Mouse (Mus musculus): ENCODE results near the gene Gsk3a. TPM values are rescaled to one million over a fixed set of nuclear protein-coding genes. Genes with fewer than 3 reads are reported as not detected.

Gsk3a gene
- total RNA-seq, 1 experiment from 2014 or later = 97.4 TPM

DNA sequence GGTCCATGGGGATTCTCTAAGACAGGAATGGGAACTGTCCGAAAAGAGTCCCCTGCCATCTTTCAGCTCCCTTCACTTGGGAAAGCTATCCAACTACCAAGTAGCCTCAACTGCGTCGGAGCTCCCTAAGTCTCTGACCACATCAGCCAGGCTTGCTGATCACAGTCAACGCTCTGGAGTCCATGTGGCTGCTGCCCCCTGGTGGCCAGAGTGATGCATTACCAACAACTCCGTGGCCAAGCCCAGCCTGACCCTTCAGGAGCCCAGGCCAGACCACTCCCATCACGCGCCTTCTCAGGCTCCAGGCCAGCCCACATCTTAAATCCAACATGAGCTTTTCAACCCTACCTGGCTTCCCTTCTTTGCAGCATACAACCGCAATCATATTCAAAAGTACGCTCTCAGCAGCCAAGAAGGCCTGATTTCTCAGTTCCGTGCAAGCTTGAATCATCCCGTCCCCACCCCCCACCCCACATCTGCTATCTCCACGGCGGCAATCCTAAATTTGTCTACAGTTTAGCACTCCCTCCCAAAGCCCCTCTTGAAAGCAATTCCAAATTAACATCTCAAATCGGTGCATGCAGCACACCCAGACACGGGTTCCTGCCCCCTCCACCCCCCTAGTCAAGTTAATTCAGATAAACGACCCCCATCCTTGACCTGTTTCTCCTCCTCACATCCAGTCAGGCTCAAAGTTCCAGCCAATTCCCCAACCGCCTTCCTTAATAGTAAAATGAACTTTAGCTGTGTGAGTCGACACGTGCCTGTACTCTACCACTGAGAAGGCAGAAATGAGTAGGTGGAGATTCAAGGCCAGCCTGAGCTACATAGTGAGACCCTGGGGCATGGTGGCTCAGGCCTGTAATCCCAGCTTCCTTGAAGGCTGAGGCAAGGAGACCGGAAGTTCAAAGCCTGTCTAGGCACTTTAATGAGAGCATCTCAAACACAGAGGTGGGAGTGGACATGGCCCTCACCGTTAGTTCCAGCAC lies 49.7 kb downstream of the Gsk3a start:
- peak; percentile 85 for DNase-seq

DNA sequence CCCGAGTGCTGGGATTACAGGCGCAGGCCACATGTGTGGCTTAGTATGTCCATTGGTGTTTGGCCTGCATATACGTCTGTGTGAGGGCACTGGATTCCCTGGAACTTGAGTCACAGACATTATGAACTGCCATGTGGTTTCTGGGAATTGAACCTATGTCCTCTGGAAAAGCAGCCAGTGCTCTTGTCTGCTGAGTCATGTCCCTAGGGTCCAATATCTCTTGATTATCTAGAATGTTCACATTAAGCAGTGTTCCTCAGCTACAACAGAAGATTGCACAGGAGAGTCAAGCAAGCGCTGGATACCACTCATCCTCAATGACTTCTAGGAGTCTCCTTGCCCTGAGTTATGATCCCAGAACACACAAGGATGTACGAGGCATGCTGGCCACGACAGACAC lies 53.6 kb downstream of the Gsk3a start:
- no peak for DNase-seq

DNA sequence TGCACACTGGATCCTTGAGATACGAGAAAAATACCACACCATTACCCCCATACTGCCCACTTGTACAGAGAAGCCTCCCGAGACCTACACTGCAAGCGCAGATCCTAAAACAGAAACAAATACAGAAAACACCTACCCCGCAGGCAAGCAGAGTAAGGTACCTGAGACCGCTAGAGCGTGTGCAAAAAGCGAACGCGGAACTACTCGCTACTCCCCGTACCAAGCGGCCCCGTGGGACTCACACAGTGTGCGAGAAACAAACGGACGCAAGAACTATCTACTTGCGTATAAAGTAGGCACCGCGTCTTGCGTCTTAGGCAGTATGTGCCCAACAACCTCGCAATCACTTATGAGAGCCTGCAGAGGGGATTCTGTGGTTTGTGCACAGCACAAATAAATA lies 55.8 kb downstream of the Gsk3a start:
- no peak for DNase-seq

DNA sequence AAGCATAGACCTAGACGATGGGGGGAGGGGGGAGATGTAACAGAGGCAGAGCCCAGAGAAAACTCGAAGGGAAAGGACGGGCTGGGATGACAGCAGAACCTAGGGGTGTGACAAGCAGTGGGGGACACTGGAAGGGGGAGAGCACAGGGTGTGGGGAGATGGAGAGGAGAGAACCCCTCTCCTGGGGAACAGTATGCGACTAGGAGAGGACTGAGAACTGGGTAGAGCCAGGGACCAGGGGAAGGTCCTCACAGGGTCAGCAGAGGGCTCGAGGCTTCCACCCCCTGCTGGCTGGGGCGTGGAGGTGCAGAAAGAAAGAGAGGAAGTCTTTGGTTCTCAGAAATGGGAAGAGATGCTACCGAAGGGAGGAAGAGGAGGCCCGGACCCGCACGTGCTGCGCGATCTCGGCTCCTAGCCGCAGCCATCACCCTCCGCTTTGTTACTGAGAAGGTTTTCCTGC lies 56.3 kb downstream of the Gsk3a start:
- DNase-seq = peak; percentile 34

DNA sequence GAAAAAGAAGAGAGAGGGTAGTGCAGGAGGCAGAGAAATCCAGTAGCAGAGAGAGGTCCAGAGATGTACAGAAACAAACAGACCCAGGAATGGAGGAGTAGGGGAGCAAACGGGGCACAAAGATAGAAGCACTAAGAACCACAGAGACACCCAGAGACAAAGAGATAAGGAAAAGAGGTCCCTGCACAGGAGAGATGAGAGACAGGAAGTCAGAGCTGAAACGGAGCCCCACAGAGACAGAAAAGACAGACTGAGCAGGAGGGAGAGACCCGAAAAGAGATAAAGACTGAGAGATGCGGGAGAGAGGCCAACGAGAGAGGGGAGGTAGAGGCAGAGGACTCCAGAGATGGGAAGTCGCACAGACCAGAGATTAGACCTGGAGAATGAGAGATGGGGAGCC lies 57.1 kb downstream of the Gsk3a start:
- DNase-seq = no peak

DNA sequence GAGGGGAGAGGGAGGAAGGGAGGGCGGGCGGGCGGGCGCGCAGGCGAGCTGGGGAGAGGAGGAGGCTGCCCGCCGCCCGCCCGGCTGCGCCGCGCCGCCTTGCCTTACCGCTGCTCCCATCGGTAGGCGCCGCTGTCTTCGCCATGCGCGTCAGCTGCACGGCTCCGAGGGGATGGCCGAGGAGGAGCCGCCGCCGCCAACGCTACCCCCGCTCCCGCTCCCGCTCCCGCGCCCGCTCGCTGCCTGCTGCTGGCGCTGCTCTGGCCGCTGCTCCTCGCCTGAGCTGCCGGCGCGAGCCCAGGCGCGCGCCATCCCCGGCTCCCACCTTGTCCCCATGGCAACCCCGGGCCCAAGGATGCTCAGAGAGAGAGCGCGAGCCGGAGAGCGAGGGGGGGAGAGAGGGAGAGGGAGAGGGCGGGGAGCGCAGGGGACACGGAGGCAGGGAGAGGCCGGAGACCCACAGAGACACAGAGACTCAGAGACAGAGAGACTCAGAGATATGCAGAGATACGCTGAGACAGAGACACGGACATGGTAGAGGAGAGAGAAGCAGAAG lies 58.0 kb downstream of the Gsk3a start, which contains the start of gene Pou2f2:
Gene Pou2f2 (minus strand): TSS at position 121 of the 556 bp plus-strand sequence.
- DNase-seq = peak; percentile 75

DNA sequence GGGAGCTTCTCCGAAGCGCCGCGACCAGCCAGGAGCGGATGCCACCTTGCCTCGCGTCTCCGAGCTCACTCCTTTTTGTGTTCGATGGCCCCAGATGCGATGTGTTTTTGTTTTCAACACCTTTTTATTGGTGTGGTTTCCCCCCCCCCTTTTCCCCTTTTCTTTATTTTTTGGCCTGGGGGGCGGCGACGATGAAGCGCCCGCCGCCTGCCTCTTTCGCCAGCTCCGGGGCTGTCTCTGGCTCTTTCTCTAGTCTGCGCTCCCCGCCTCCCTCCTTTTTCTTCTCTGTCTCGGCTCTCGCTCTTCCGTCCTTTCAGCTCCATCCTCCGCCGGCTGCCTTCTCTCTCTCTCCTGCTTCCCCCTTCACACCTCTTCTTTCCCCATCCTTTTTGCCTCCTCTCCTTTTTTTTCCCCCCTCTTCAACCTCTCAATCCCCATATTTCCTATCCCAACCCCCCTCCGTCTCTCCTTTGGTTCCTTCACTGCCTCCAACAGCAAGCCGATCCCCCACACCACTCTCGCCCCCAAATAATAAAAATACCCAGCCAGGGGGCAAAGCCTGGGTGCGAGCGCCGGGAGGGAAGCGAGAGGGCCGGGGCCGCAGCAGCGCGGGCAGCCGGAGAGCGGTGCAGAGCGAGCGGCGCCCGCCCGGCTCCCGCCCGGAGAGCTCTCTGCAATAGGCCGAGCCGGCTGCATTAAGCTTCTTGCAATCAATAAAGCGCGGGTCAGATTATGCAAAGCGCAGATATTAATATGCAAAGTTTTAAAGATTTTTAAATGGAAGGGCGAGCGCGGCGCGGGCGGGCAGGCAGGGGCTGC lies 58.7 kb downstream of the Gsk3a start:
- no peak for DNase-seq

DNA sequence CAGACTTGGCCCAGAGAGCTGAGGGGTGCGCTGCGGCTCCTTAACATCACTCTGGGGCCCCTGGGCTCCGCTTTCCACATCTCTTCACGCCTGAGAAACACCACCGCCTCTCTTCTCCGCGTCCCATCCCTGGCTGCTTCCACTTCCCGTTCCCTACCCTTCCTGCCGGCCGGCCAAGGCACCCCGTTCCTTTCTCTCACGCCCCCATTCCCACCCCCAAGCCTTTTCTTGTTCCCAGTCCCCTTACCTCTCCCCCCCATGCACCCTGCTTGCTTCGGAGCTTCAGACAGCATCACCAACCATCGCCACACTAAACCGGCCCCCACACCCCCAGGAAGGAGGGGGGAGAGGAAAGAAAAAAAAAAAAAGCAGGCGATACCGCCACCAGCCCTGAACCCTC lies 59.3 kb downstream of the Gsk3a start:
- no peak for DNase-seq

Small RNAs within 50 kb of the gene (microRNA-seq; reads per million reads assigned to microRNA genes)
- gene Mir7048 = 0 to 0.34 reads per million in 2 experiments

Other genes starting within 250 kb of the Gsk3a start
- 84.1 and 110 TPM in 2 replicates for gene Atp1a3, start 231.9 kb downstream of the Gsk3a start, total RNA-seq (2021)
- gene Grik5, start 165.5 kb downstream of the Gsk3a start, total RNA-seq (2021) = 15.4 and 22.6 TPM in 2 replicates
- 21.0 and 23.3 TPM in 2 replicates for gene Zfp574, start 165.3 kb downstream of the Gsk3a start, total RNA-seq (2021)
- 0.67 and 1.0 TPM in 2 replicates for gene Pou2f2, start 58.1 kb downstream of the Gsk3a start, total RNA-seq (2021)
- 17.5 and 18.0 TPM in 2 replicates for gene Dedd2, start 17.2 kb downstream of the Gsk3a start, total RNA-seq (2021)
- gene Zfp526, start 16.4 kb downstream of the Gsk3a start, total RNA-seq (2021) = 14.6 and 16.0 TPM in 2 replicates
- 19.4 and 33.2 TPM in 2 replicates for gene Erf, start 12.9 kb upstream of the Gsk3a start, total RNA-seq (2021)
- gene Cic, start 29.9 kb upstream of the Gsk3a start, total RNA-seq (2021) = 134 and 146 TPM in 2 replicates
- 31.9 and 35.8 TPM in 2 replicates for gene Pafah1b3, start 60.1 kb upstream of the Gsk3a start, total RNA-seq (2021)
- not detected in 2 replicates for gene Prr19, start 63.6 kb upstream of the Gsk3a start, total RNA-seq (2021)
- gene Tmem145, start 68.3 kb upstream of the Gsk3a start, total RNA-seq (2021) = 1.6 and 3.7 TPM in 2 replicates
- gene Megf8, start 79.3 kb upstream of the Gsk3a start, total RNA-seq (2021) = 56.9 and 77.1 TPM in 2 replicates
- gene Cnfn, start 131.9 kb upstream of the Gsk3a start, total RNA-seq (2021) = not detected in 2 replicates
- gene Lipe, start 160.9 kb upstream of the Gsk3a start, total RNA-seq (2021) = 295 and 303 TPM in 2 replicates
- not detected in 2 replicates for gene Cxcl17, start 175.0 kb upstream of the Gsk3a start, total RNA-seq (2021)
- gene Ceacam1, start 239.8 kb upstream of the Gsk3a start, total RNA-seq (2021) = 19.9 and 22.7 TPM in 2 replicates